Mouse (Mus musculus): ENCODE results near the gene Ccdc97.

DNA sequence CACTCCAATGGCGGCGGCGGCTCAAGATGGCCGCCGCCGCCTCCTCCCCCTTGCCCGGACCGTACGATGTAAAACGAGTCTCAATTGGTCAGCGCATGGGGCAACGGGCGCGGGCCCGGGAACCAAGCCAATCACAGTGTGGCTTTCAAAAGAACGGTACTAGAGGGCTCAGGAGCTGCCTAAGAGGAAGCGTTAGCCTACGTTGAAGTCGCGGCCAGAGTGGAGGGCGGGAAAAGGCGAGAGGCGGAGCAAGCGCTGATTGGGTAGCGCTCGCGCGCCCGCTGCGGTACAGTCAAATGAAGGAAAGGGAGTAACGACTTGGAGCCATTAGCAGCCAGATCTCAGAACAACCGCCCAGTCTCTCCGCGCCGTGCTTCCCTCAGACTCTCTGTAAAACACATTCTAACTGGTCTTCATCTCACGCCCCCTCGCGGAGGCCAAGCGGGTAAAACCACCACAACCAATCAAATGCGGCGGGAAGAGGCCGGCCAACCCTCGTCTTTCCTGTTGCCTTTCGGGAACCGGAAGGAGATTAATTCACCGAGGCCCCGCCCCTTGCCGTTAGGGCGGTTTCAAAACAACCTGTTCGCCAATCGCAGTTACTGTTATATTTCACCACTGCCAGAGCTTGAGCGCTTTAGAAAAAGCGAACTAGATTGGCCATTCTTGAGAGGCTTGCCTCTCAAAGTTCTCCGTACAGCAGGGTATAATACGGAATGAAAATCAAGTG lies 36.0 kb upstream of the Ccdc97 start, which contains the start of gene Hnrnpul1:
- TF ChIP-seq GATA1 (IDR thresholded peaks at IDR 0.05; ENCODE audit: low read length) (no peak), TAL1 (IDR thresholded peaks at IDR 0.05; ENCODE audit: low read length) (no peak)

Measured in erythroblast, embryonic 14.5 days (primary cell).